Mouse (Mus musculus) cerebral cortex, adult 2 months (tissue): ENCODE results near the gene Ptprs.

Experiments used
- WGBS: fragments of 180-500 bp; shearing (Covaris S2); methylation state at CpG from one replicate; pipeline ENCODE4 v1.1.7; 2018; 5-methylcytosine and 5-hydroxymethylcytosine counted together

The Ptprs gene

DNA sequence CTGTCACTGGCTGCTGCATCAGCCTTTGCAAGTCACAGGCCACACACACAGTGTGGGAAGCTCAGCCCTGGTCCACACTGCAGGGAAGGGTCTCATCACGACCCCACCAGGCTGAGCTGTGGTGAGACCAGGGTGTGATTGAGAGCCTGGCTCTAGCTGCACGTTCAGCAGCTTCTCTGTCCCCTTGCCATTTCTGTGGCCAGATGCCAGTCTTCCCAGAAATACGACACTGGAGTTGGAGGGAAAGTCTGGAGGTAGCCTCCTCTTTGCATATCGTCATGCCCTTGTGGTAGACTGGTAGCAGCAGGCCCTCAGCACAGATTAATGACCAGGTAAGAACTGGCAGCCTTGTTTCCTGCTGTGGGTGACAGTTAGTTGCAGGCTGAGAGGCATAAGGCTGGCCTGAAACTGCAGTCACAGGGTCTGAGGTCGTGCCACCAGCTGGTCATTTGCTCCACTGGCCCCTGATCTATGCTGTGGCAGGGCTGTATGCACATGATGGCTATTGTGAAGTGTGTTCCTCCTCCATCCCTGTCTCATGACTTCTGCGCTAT is 96.9 kb downstream of the Ptprs start:
- 48% methylated on average over 6 of the region's 6 CpGs for WGBS

DNA sequence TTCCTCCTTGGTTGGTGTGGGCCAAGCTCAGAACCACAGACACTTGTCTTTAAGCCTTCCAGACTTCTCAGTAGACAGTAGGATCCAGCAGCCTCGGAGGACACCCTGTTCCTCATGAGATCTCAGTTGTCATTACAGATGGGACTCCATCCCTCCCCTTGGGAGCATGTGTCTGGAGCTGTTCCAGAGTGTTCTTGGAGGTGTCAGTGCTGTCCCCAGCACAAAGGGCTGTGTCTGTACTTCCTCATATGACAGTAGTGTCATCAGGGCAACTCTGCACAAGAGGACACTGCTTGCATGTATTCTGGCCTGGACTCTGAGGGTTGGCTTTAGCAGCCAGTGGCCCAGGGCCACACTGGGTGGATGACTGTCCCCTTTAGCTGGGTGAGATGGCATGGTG is 101.4 kb downstream of the Ptprs start:
- WGBS, result 23% methylated on average over 1 of the region's 1 CpGs

- 51% methylated on average over 17 of the region's 17 CpGs for WGBS
These were observed 102.9 kb downstream of the Ptprs start for GRCm38 (mm10) chr17:56373136-56374034.

- 48% methylated on average over 4 of the region's 4 CpGs for WGBS
These were observed 104.2 kb downstream of the Ptprs start for GRCm38 (mm10) chr17:56372109-56372508.

- 34% methylated on average over 15 of the region's 15 CpGs for WGBS
These were observed 105.1 kb downstream of the Ptprs start for GRCm38 (mm10) chr17:56371029-56371660.

GRCm38 (mm10) chr17:56370090-56370489 is 106.2 kb downstream of the Ptprs start:
- 64% methylated on average over 3 of the region's 3 CpGs for WGBS

DNA sequence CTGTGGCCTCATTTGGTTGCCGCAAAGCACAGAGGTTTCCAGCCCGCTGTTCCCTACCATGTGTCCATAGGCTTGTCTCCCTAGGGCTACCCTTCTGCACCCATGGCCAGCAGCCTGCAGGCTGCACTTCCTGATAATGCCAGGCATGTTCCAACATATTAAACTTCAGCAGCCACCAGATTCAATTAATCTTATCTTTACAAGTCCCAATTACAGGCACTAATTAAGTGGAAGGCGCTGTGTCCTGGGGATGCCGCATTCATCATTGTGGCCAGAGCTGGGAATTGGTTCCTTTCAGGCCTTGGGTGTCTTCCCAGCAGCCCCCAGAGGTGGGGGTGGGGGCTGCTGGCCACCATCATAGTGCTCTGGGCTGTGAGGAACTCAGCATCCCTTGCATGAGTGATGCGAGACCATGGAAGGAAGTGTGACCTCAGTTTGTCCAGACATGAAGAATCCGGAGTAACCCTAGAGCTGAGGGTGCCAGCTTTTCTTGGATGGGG is 107.9 kb downstream of the Ptprs start:
- 74% methylated on average over 6 of the region's 6 CpGs for WGBS

DNA sequence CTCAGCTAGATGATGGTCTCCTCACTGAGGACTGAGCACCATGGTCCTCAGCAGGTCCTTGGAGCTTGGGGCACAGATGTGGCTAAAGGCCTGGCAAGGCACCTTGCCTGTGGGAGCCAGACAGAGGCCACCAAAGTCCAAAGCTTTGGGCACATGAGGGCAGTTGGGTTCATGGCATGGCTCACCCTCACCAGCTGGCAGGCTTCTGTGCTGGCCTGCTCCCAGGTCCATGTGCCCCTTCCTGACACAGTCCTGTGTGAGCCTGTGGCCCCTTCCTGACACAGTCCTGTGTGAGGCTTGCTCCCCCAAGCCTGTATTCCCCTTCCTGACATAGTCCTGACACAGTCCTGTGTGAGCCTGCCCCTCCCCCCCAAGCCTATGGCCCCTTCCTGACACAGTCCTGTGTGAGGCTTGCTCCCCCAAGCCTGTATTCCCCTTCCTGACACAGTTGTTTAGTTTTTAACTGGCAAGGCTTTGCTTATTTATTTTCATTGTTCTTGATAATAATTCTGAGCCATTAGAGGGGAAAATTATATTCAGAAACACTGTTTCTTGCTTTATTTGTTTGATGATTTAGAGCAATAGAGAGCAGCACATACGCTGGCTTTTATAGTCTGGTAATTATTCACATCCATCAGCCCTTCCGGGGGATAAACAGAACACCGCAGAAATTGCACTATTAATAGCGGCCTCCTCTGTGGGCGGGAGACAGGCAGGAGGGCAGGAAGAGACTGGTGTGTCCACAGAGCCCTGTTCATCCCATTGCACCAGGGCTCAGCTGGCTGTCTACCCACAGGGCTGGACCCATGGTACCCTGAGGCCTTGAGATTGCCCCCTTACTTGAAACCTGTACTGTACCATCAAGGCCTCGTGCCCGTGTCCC is 110.3 kb downstream of the Ptprs start:
- 43% methylated on average over 7 of the region's 7 CpGs for WGBS
